Mouse (Mus musculus): ENCODE data around the gene Mark2.

- no peak for TF ChIP-seq POLR2A (IDR thresholded peaks at IDR 0.05; ENCODE audit: extremely low read depth, insufficient read depth, low read length)
- no peak for TF ChIP-seq CTCF (IDR thresholded peaks at IDR 0.05; ENCODE audit: extremely low read depth, insufficient read depth, low read length)
Measured at GRCm38 (mm10) chr19:7306968-7307367, 34.7 kb downstream of the Mark2 start.

All from cortical plate, adult 2 months (tissue).